Mouse (Mus musculus) stomach, embryonic 16.5 days (tissue): ENCODE measurements around the gene Podxl2. TPM values are rescaled to one million over a fixed set of nuclear protein-coding genes. Genes with fewer than 3 reads are reported as not detected.

Source experiments
- ATAC-seq: fragments of 200-750 bp; cut with Nextera tagmentation; 2 replicates; pipeline ENCODE4 v1.8.0; 2017; ENCODE audit warnings: moderate number of reproducible peaks, moderate TSS enrichment; ENCODE audit not compliant: insufficient read depth, low FRiP score
- H3K27ac ChIP-seq: fragments of 300-500 bp; sonication (generic); 2 replicates; pipeline ENCODE4 v1.5.1; 2014; ENCODE audit warnings: low read length
- H3K27me3 ChIP-seq: fragments of 300-500 bp; sonication (generic); 2 replicates; pipeline ENCODE4 v1.6.1; 2014; ENCODE audit warnings: low read length, control low read depth, mixed read lengths; ENCODE audit not compliant: control insufficient read depth, insufficient read depth
- H3K36me3 ChIP-seq: fragments of 300-500 bp; sonication (generic); 2 replicates; pipeline ENCODE4 v1.6.1; 2014; ENCODE audit warnings: low read length; ENCODE audit not compliant: control insufficient read depth, insufficient read depth
- H3K4me1 ChIP-seq: fragments of 300-500 bp; sonication (generic); 2 replicates; pipeline ENCODE4 v1.6.1; 2014; ENCODE audit warnings: low read length, control low read depth, mixed read lengths; ENCODE audit not compliant: control insufficient read depth, insufficient read depth
- H3K4me2 ChIP-seq: fragments of 300-500 bp; sonication (generic); 2 replicates; pipeline ENCODE4 v1.6.1; 2014; ENCODE audit warnings: low read depth, low read length, mixed read lengths
- H3K4me3 ChIP-seq: fragments of 300-500 bp; sonication (generic); replicated peaks from 2 replicates; pipeline ENCODE4 v1.5.1; 2014; ENCODE audit warnings: mild to moderate bottlenecking, low read length
- H3K9ac ChIP-seq: fragments of 300-500 bp; sonication (generic); 2 replicates; pipeline ENCODE4 v1.6.1; 2014; ENCODE audit warnings: low read length
- H3K9me3 ChIP-seq: fragments of 300-500 bp; sonication (generic); replicated peaks from 2 replicates; pipeline ENCODE4 v1.6.1; 2016; ENCODE audit warnings: low read length, control low read depth; ENCODE audit not compliant: control insufficient read depth
- WGBS: fragments of 180-500 bp; shearing (Covaris S2); extraction: QIAGEN DNeasy Blood & Tissue Kit; methylation state at CpG from one replicate; pipeline ENCODE4 v1.1.7; 2014; 5-methylcytosine and 5-hydroxymethylcytosine counted together
- polyA plus RNA-seq: library from polyadenylated mRNA; unstranded; fragments of >200 nt; fragmentation: Nextera tagmentation; extraction: Ambion mirVana; gene quantifications from 2 replicates; pipeline ENCODE4 v1.2.1, GENCODE M21; 2015

Podxl2 gene
- polyA plus RNA-seq, 1 experiment from 2014 or later: 34.4 TPM

DNA sequence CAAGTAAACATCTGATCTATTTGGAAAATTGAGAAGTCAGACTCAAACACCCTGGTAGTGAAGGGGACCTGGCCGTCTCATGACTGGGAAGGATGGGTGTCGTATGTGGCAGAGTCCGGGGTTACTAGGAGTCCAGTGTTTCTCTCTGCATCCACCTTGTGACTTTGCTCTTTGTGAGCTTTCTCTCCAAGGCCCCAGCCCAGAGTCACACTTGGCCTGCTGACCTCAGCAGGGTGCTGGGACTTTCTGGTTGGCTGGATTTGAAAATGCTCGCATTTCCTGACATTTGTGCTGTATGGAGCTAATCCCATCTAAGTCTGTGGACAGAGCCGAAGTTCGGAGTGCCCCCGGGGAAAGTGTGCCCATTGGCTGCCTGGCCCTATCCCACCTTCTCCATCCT, 30.2 kb upstream of the Podxl2 start:
- Histone ChIP-seq H3K27ac (no peak overlapping the region), H3K4me3 (no peak overlapping the region), H3K4me2 (no peak overlapping the region), H3K36me3 (peaks cover 5% of the 10 kb centered on the region; the same call in 1 of the 2 replicates), H3K9ac (no peak overlapping the region), H3K27me3 (no peaks in the 10 kb centered on the region), H3K4me1 (peaks cover 30% of the 10 kb centered on the region), H3K9me3 (no peaks in the 10 kb centered on the region)
- WGBS: 85% methylated on average over 7 of the region's 7 CpGs
- ATAC-seq: no peak

DNA sequence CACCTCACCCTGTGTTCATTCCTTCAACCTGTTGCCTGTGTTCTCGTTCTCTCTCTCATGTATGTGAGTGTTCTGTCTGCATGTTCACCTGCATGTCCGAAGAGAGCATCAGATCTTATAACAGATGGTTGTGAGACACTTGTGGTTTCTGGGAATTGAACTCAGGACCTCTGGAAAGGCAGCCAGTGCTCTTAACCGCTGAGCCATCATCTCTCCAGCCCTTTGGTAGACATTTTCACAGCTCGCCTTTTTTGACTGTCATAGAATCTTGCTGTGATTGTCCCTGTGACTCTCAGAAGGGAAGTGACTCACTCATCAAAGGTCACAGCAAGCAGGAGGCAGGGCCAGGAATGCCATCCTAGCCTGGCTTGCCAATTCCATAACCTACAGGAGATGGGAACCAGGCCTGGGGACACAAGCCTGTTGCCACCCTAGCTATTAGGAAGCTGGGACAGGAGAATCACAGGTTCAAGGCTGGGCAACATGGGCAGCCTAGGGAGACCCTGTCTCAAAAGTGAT, 29.7 kb upstream of the Podxl2 start:
- Histone ChIP-seq H3K27ac (no peak overlapping the region), H3K9ac (no peak overlapping the region), H3K27me3 (no peaks in the 10 kb centered on the region), H3K4me2 (no peak overlapping the region), H3K36me3 (0 out of 2 replicates have a peak, but pooled peaks cover under 1% of the 10 kb centered on the region), H3K4me3 (no peak overlapping the region), H3K9me3 (no peaks in the 10 kb centered on the region), H3K4me1 (peaks cover 30% of the 10 kb centered on the region)
- 82% methylated on average over 4 of the region's 4 CpGs for WGBS
- ATAC-seq: no peak

DNA sequence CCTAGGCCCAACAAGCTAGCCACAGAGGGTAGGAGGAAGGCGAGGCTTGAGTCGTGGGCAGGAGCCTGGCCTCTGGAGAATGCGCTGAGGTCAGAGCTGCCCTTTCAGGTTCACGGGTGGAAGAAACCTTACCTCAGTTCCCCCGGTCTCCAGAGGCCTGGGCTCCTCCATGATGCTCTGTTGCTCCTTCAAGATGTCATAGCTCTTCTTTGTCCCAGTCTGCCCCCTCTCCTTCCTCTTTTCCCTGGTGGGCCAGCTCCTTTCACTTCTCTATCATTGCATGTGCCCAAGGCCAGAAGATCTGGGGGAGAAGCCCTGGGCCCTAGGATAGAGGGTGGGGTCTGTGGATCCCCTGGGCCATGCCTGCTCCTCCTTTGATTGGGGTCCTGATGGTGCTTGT, 28.9 kb upstream of the Podxl2 start:
- Histone ChIP-seq H3K9ac (peak overlapping the region; percentile 93), H3K9me3 (no peaks in the 10 kb centered on the region), H3K27me3 (no peaks in the 10 kb centered on the region), H3K36me3 (no peaks in the 10 kb centered on the region), H3K27ac (no peak overlapping the region), H3K4me2 (peak overlapping the region; percentile 98), H3K4me1 (peaks cover 35% of the 10 kb centered on the region), H3K4me3 (peak overlapping the region; percentile 79)
- WGBS: 62% methylated on average over 5 of the region's 5 CpGs
- ATAC-seq: no peak

DNA sequence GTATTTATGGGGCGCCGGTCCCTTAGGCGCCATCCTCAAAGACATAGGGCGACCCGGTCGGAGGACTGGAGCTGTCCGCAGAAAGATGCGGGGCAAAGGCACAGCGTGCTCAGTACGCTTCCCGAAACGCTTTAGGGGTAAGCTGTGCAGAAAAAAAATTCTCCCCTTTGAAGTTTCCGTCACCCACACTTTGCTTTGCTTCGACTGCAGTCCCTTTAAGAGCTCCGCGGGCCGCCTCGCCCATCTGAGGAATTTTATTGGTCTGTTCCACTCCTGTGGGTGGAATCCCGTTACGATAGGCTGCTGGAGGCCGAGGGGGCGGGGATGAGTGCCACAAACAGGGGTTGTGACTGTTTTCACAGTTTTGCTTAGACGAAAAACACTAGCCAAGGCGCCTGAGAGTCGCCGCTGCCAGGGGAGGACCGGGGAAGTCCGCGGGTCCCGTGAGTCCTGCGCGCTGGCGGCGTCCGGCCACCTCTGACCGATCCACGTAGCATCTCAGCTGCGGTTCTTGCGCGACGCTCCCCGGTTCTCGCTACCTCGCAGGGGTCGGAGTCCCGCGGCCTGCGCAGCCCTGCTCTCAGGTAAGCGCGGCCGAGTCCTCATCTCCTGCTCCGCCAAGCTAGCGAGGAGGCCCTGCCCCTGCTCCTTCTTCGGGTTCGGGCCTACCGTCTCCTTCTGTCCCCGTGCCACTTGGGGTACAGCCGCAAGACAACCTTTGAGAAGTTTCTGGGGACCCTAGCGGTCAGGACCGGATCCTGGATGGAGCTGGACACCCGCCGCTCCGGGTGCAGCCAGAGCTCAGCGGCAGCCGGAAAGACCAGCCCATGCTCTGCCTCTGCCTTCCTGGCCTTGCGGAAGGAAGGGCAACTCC, 27.3 kb upstream of the Podxl2 start, which contains the start of gene Tpra1:
TSS of gene Tpra1 (plus strand) at position 305 of the 874 bp plus-strand sequence.
- Histone ChIP-seq H3K9ac (peak within 1 kb of the TSS; percentile 93), H3K4me1 (peaks cover 37% of the 10 kb centered on the region), H3K36me3 (no peaks in the 10 kb centered on the region), H3K27me3 (no peaks in the 10 kb centered on the region), H3K4me2 (peak within 1 kb of the TSS; percentile 98), H3K4me3 (peak within 1 kb of the TSS; percentile 79), H3K27ac (peak within 1 kb of the TSS; percentile 95), H3K9me3 (no peaks in the 10 kb centered on the region)
- WGBS: under 1% methylated on average over 66 of the region's 66 CpGs
- peak; percentile 90 for ATAC-seq

DNA sequence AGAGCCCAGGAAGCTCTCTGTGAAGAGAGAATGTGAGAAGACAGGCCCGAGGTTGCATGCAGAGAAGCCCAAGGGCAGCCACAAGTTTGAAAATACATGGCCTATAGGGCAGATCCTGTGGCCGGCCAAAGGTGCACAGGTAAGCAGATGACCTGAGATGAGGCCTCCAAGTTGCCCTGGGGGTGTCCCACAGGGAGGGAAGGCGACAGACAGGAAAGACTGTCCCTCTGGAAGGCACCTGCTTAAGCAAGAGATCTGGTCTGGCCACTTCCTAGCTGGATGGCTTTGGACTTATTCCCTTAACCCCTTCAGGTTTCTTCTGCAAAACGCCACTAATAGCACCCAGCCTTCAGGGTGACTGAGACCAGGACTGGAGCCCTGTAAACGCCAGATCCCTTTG, 26.6 kb upstream of the Podxl2 start:
- ATAC-seq: no peak
- Histone ChIP-seq H3K4me3 (peak overlapping the region; percentile 79), H3K27me3 (no peaks in the 10 kb centered on the region), H3K36me3 (no peaks in the 10 kb centered on the region), H3K4me2 (peak overlapping the region; percentile 98), H3K4me1 (peaks cover 38% of the 10 kb centered on the region), H3K27ac (peak overlapping the region; percentile 88), H3K9ac (peak overlapping the region; percentile 86), H3K9me3 (no peaks in the 10 kb centered on the region)
- WGBS: 2% methylated on average over 5 of the region's 5 CpGs

DNA sequence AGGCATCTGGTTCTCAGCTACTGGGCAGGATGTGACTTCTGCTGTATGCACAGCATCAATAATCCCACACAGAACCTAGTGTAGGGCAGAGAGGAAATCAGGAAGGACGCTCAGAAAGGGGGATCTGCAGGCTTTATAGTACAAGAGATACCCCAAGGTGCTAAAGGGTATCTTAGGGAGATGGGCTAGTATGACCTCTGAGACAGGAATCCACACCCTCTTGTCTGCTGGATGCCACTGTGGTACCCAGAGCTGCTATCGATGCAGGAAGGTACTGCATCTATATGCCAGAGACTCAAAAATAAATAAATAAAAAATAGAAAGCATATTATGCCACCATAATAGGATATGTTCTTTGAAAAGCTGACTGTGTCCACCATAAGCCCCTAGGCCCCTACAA, 24.8 kb upstream of the Podxl2 start:
- no peak overlapping the region for H3K4me2 ChIP-seq
- no peak overlapping the region for H3K27ac ChIP-seq
- no peak for ATAC-seq
- H3K9ac ChIP-seq: no peak overlapping the region
- H3K36me3 ChIP-seq: no peaks in the 10 kb centered on the region; the same call in 1 of the 2 replicates
- peaks cover 37% of the 10 kb centered on the region for H3K4me1 ChIP-seq
- H3K27me3 ChIP-seq: no peaks in the 10 kb centered on the region
- WGBS: 88% methylated on average over 2 of the region's 2 CpGs
- H3K9me3 ChIP-seq: no peaks in the 10 kb centered on the region
- H3K4me3 ChIP-seq: no peak overlapping the region

DNA sequence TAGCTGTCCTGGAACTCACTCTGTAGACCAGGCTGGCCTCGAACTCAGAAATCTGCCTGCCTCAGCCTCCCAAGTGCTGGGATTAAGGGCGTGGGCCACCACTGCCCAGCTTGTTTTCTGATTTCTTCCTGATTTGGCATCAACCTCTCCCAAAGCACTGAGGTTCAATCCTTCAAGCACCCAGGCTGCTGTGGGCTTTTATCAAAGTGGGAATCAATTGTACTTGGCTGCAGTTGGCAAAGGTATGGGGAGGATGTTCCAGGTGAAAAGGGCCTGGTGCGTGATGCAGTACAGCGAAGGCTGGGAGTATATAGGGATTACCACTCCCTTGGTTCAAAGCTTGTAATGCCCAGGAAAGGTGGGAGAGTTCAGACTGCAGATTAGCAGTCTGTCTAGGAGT, 24.2 kb upstream of the Podxl2 start:
- peak overlapping the region; percentile 71 for H3K4me3 ChIP-seq
- peaks cover 3% of the 10 kb centered on the region; the same call in 1 of the 2 replicates for H3K36me3 ChIP-seq
- no peak for ATAC-seq
- H3K9ac ChIP-seq: peak overlapping the region; percentile 63; the same call in 1 of the 2 replicates
- WGBS: 58% methylated on average over 4 of the region's 4 CpGs
- H3K4me1 ChIP-seq: peaks cover 33% of the 10 kb centered on the region
- no peaks in the 10 kb centered on the region for H3K27me3 ChIP-seq
- H3K9me3 ChIP-seq: no peaks in the 10 kb centered on the region
- H3K4me2 ChIP-seq: peak overlapping the region; percentile 72
- no peak overlapping the region for H3K27ac ChIP-seq

DNA sequence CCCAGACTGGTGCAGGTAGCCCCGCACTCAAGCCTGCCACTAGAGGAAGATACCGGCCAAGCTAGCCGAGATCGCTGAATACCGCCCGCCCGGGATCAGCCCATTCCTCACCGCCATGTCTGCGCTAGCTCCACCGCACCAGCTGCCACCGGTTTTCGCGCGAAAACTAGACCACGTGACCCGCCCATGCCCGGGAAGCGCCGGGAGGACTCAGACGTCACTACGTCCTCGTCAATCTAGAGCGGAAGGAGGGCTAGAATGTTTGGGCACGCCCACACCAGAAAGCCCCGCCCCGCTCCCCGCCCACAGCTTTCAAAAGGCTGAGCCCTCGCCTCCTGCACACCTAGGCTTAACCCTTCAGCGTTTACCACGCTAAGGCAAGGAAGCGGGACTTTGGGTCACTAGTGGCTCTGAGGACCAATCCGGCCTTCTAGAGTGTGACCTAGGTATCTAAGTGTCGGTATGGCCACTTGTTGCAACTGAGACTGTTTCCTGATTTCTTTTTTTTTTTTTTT, 23.7 kb upstream of the Podxl2 start, which contains the start of gene Mcm2:
TSS of gene Mcm2 (minus strand) at position 247 of the 515 bp plus-strand sequence.
- Histone ChIP-seq H3K9me3 (no peaks in the 10 kb centered on the region), H3K4me2 (peak within 1 kb of the TSS; percentile 72), H3K36me3 (peaks cover 3% of the 10 kb centered on the region; the same call in 1 of the 2 replicates), H3K4me1 (peaks cover 28% of the 10 kb centered on the region), H3K27me3 (no peaks in the 10 kb centered on the region), H3K4me3 (peak within 1 kb of the TSS; percentile 71), H3K9ac (peak within 1 kb of the TSS; percentile 81), H3K27ac (peak within 1 kb of the TSS; percentile 77)
- ATAC-seq: peak; percentile 89
- WGBS: under 1% methylated on average over 33 of the region's 33 CpGs

DNA sequence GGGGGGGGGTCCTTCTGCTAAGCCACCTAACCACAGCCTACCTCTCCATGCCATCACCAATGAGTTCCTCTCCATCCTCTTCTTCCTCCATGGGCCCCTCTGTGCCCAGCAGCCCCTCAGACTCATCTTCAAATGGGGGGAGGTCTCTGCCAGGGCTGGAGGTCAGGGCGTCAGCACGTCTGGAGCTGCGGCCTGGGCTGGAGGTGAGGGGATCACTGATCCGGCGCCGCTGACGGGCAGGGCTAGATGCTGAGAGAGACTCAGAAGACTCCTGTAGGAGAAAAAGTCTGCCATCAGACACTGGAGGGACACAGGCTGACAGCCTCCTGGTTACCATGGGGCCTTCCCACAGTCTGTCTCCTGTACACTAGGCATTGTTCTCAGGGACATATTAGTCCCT, 22.4 kb upstream of the Podxl2 start:
- no peak for ATAC-seq
- Histone ChIP-seq H3K9me3 (no peaks in the 10 kb centered on the region), H3K27me3 (no peaks in the 10 kb centered on the region), H3K27ac (no peak overlapping the region), H3K9ac (peak overlapping the region; percentile 66), H3K4me3 (peak overlapping the region; percentile 71), H3K4me1 (peaks cover 21% of the 10 kb centered on the region), H3K4me2 (peak overlapping the region; percentile 72), H3K36me3 (peaks cover 12% of the 10 kb centered on the region; the same call in 1 of the 2 replicates)
- 60% methylated on average over 7 of the region's 7 CpGs for WGBS
